Mouse (Mus musculus): ENCODE measurements around the gene Ebf4. TPM values are rescaled to one million over a fixed set of nuclear protein-coding genes. Genes with fewer than 3 reads are reported as not detected.

Ebf4 gene
- total RNA-seq, 2 experiments from 2014 or later = 3.7 to 4.4 TPM

DNA sequence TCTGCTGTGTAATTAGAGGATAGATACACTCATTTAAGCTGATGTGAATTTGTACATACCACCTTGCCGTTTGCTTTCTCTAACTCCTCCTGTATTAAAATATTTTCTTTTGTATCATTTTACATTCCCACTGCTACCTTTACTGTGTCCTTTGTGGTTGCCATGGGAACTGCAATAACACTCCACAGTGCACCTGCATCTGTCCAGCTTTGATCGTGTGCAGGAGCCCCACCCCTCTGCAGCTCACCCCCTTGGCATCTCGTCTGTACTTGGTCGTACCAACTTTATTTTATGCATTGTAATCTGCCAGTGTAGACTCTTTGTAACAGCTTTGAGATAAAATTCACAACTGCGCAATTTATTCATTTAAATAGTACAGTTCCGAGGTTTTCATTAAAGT lies 88.9 kb downstream of the Ebf4 start:
- no peak for DNase-seq (ENCODE audit: low spot score in 2 of 2)

DNA sequence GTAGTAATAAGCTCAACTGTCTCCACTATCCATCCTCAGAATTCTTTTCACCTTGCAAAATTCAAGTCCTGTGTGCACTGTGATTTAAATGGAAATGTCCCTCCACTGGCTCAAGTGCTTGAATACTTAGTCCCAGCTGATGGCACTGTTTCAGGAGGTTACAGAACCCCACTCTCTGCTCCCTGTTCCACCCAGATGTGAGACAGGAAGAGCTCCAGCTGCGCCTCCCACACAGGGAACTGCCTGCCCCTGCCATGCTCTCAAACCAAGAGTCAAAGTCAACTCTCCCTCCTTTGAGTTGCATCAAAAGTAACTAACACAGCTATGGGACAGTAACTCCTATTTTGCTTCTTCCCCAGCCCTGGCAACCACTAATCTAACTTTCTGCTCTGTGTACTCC lies 91.2 kb downstream of the Ebf4 start:
- DNase-seq (ENCODE audit: low spot score in 2 of 2) = no peak

DNA sequence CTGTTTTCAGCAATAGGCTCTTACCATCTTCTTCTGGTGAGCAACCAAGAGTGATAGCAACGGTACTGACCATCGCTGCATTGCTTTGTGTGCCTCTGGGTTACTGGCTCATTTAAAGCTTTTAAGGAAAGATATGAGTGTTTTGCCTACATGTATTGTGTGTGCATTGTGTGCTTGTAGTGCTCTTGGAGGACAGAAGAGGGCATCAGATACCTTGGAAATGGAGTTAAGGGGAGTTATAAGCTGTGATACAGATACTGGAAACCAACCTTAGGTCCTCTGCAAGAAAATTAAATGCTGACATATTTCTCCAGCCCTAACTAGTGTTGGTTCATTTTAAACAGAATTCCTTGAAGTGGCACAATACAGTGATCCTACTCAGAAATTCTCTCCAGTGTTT lies 93.8 kb downstream of the Ebf4 start:
- no peak for DNase-seq (ENCODE audit: low spot score in 2 of 2)

DNA sequence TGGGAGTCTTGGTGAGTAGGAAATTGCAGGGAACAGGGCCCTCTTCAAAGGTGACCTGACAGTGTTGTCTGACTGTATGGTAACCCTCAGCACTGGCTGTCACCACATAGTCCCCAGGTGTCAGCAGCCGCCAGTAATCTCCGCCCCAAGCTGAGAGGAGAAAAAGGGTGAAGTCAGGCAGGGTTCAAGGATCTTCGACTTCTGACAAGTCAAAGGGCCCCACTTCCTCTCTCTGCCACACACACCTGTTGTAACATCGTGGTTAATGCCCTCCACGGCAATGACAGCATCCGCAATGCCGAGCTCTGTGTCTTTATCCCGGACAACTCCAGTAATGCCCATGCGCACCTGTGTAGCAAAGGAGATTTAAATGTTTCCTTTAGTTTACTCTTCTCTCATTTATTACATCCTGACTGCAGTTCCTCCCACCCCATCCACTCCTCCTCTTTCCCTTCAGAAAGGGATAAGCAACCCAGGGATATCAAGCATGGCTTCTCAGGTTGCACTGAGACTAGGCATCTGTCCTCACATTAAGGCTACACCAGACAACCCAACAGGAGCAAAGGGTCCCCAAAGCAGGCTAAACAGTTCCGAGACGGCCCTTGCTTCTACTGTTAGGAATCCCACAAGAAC lies 96.1 kb downstream of the Ebf4 start:
- no peak for DNase-seq (ENCODE audit: low spot score in 2 of 2)

DNA sequence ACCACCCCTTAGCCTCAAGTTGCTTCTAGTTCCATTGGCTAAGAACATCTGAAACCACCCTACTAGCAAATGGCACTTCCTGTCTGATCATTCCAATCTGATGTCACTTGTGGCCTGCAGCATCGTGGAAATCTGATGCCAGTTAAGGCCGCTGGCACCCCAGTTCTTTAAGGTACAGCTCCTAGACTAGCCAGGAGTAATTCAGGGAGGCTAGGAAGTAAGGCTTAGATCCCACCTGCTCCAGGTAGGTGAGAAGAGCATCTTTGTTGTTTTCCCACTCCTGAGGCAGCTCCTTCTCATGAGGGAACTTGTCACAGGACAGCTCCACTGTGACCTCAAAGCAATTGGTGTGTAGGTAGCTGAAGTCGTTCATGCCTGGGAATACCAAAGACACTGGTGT lies 97.9 kb downstream of the Ebf4 start:
- DNase-seq (ENCODE audit: low spot score in 2 of 2) = no peak

DNA sequence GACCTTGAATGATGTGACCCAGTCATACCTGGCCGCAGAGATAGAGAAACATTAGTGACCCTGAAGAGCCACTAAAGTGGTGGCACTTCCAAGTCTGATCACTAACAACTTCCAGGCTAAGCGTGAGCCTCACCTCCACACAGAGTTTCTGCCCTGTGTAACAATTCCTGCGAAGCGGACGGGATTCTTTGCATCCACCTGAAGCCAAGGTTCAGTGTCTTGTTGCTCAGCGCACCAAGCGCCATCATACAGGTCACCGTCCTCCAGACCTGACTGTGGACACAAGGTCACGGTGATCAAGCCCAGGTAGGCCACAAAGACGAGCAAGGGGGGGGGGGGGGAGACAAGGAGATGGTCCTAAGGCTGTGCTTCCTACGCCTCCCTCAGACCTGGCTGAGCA lies 100.7 kb downstream of the Ebf4 start:
- no peak for DNase-seq (ENCODE audit: low spot score in 2 of 2)

DNA sequence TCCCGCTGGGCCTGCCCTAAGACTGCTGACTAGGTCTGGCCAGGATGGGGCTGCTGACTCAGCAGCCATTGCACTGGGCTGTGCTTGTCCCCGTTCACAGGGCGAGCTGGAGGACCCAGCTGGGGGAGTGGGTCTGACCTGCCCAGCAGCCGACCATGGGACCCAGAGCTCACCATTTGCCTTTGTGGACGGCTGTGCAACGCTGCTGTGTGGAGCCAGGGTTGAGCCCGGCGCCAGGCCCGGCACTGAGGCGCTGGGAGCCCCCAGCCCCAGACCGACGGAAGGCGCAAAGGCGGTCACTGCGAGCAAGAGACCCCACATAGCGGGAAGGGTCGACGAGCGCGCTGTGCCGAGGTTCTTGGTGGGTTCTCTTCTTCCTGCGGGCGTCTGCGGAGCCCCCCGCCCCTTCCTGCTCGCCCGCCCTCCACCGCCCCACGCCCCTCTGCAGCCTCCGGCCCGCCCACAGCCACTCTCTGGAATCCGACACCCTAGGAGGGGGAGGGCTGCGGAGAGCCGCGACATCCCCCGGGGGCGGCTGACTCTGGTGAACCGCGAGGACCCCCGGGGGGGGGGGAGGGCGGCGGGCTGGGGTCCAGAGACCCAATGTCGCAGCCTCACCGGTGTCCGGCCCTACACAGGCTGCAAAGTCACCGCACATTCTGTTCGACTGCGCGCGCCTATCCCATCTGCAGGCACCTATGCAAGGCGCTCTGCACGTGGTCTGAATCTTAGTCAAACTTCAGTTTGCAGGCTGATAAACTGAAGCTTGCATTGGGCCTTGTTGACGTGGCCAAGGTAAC lies 102.4 kb downstream of the Ebf4 start, which contains the start of gene Cpxm1:
TSS of gene Cpxm1 (minus strand) at position 389 of the 800 bp plus-strand sequence.
- no peak for DNase-seq (ENCODE audit: low spot score in 2 of 2)

DNA sequence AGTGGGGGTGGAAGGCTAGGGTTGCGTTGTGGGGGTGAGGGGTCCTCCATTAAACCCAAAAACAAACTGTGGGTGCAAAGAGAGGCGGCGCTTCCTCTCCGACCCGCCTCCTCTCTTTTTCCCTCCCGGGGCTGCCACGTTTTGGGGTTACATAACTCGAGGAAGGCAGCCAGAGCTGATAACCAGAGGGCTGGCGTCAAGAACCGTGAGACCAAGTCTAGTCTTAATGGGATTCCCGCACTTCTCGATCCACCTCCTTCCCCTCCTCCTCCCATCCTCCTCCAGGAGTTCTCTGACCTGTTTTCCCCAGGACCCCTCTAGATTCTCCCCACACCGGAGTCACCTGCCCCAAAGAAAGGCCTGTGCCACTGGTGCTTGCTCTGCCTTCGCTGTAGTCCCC lies 103.1 kb downstream of the Ebf4 start:
- DNase-seq (ENCODE audit: low spot score in 2 of 2) = no peak

DNA sequence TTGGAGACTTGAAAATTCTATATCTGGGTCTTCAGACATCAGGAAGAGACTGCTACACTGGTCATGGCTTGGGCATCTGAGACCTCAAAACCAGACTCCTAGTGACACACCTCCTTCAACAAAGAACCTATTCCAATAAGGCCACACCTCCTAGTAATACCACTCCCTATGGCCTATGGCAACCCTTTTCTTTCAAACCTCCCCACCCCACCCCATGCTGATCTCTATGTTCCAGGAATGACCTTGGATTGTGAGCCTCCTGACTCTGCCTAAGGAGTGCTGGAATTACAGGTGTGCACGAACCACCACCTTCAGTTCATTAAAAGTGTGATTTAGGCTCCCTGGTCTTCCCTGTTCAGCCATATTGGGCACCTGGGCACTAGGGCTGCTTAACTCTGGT lies 105.1 kb downstream of the Ebf4 start:
- DNase-seq (ENCODE audit: low spot score in 2 of 2) = no peak

DNA sequence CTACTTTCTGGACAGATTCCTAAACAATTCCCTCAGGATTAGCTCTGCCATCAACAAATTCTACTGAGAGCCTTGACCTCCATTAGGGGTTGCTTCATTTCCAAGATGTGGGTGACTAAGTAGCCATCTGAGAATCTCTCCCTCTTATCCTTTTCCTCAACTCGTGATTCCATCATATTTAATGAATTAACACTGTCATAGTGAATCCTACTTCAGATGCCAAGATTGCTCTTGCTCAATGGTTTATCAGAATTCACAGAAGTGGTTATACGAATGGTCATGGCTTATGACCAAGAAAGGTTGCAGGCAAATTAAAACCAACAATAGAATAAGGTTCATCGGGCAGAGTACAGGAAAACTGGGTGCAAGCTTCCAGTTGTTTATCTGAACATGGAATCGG lies 106.9 kb downstream of the Ebf4 start:
- no peak for DNase-seq (ENCODE audit: low spot score in 2 of 2)

DNA sequence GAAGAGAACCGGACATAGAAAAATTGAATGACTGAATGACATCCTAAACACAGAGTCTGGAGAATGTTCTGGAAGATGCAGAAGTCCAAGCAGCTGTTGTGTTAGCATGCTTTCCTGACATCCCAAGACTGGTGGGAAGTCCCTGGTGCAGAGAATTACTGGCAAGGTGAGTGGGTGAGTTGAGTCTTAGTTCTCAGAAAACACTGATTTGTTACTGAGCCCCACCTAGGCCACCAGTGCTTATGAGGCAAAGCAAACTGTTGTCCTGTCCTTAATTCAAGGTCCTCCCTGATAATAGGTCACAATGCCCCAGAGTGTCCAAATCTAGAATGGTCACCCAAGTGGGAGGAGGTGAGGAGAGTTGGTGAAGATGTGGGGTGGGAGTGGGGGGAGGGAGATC lies 110.0 kb downstream of the Ebf4 start, which contains the start of the genes Gm28372 and 1700020A23Rik:
TSS of gene Gm28372 (plus strand) at position 301 of the 400 bp plus-strand sequence.
TSS of gene 1700020A23Rik (plus strand) at position 321 of the 400 bp plus-strand sequence.
- DNase-seq (ENCODE audit: low spot score in 2 of 2) = no peak

DNA sequence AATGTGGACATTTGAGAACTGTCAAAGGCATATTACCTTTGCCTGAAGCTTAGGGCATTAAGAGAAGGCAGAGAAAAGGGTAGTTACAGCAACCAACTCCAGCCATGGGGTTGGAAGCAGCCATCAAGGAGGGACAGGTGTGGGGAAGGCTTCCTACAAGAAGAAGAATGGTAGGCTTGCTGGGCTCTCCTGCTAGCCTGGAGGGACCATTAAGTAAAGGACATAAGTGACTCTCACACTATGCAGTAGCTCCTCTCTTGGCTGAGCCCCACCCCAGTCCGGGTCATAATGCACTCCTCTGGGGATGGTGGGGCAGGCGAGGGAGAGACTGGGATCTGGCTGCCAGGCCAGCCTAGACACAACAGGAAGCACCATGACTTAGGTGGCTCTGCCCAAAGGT lies 111.2 kb downstream of the Ebf4 start, which contains the start of gene Tmem239:
TSS of gene Tmem239 (plus strand) at position 301 of the 400 bp plus-strand sequence.
- no peak for DNase-seq (ENCODE audit: low spot score in 2 of 2)

DNA sequence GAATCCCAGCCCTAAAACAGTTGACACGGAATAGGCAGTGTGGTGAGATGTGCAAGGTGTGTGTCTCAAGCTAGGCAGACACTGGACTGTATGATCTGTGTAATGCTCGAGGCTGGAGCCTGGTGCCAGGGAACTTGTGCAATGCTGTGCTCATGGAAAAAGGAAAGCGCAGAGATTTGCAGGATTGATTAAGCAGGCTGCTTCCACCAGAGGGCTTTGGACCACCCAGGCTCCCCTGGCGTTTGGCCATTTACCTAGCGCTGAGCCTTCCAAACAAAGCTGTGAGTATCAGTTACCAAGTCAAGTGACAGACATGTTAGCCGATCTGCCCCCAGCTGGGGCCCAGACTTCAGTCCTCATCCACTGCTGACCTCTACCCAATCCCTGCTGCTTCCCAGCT lies 113.2 kb downstream of the Ebf4 start:
- no peak for DNase-seq (ENCODE audit: low spot score in 2 of 2)

DNA sequence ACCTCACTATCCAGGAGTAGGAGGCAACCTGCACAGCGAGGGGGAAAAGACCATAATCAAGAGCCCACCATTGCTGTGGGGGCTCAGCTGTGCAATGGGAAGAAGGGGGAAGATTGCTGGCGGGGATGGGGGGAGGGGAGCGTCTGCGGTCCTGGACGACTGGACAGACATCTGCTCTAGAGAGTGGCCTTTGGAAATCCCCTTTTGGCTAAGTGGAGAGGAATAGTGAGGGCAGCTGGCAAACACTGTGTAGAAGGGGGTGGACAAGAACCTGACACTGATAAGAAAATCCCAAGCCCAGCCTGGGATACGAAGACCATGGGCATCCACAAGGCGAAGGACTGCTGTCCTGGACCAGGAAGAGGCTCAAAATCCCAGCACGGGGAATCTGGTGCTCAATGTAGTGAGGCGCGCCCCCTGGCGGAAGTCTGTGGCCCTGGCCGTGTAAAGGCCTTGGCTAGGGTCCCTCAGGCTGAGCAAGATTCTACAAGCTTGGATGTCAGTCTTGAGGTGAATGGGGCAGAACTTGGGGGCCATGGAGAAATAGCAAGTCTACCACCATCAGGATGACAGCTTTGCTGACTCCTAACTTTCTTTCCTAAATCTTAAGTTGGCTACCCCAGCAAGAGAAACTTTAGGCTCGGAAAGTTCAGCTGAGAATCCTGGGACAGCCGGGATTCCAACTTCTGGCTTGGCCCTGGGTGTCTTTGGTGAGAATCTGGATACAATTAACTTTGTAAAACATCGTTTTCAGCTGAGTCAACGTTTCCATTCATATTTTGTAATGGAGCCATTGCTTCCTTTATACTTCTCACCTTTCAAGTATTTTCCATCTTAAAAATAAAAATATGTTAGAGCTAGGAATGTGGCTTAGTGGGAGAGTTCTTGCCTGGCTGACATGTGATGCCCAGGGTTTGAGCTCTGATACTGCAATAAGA lies 116.9 kb downstream of the Ebf4 start:
- peak; percentile 88 for DNase-seq (ENCODE audit: low spot score in 2 of 2)

DNA sequence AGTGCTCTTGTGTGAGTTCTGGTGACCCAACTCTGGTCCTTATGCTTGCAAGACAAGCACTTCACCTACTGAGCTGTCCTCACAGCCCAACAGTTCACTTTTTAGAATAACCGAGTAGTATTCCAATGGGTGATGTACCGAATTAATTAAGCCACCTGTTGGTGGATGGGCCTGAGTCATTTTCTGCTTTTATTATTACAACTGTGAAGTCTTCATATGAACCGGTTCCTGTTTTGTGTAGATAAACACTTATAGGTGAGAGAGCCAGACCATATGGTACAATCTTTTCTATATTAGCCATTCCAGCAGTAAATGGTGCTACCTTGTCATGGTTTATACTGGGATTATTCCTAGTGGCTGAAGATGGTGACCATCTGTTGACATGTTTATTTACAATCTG lies 117.8 kb downstream of the Ebf4 start:
- no peak for DNase-seq (ENCODE audit: low spot score in 2 of 2)

DNA sequence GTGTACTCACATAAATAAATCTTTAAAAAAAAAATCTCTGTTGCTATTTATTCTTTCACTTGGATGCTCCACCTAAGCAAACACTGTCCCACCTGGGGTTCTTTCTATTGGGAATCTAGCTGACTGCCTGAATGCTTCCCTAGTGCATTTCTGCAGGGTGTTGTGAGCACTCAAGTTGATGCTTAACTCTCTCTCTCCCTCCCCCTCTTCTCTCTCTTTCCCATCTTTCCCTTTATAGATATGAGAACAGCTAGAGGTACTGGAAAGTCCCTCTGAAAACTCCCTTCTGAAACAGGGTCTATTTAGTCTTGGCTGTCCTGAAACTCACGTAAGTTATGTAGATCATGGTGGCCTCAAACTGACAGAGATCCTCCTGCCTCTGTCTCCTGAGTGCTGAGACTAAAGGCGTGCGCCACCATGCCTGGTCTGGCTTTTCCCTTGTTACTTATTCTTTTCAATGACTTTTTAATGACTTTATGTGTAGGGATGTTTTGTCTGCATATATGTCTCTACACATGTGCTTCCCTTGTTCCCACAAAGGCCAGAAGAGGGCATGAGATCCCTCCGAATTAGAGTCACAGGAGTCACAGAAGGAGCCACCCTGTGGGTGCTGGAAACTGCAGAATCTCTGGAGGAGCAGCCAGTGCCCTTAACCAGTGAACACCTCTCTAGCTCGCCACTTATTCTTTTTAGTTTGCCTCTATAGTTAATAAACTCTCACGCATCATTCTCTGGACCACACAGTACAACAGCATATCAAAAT lies 119.3 kb downstream of the Ebf4 start:
- no peak for DNase-seq (ENCODE audit: low spot score in 2 of 2)
